In the genomic region with DNA sequence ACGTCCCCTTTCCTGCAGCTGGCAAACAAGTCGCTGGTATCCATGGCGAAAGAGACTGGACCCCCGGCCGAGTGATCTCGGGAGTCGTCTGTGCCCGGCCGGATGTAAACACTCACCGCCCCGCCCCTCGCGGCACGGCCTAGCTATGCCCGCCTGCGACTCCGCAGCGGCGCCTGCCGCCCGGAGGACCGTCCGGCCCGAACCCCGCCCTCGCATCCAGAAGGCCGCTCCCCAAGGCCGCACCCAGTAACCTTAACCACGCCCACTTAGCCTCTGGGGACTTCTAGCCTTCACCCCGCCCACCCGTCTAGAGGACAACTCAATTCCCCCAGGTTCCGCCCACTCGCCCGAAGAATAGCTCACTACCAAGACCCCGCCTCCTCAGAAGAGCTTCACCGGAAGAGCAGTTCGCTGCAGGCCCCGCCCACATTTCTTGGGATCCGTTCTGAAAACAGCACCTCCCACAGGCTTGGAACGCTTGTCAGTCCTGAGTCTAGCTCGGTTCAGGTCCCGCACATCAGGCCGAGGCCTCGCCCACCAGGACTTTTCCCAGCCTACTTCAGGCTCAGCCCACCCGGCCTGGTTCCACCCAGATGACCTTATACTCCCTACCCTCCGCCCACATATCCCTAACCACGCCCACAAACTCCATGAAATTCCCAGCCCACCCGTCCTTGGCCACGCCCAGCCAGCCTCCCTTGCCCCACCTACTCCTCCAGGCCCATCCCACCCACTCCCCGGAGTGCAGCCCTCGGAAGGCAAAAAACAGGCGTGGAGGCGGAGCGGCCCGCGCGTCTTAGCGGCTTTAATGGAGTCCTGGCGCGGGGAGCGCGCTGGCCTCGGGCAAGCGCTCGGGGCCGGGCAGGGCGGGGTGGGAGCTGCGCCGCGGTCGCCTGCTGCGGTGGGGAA, we compare ENCODE assay signal across 8 mouse cellular contexts. TPM values are rescaled to one million over a fixed set of nuclear protein-coding genes. Genes with fewer than 3 reads are reported as not detected.
DNase-seq lines count a peak whose midpoint lies in the region; ATAC-seq lines count a peak whose summit lies in the region.

A gene (minus strand): TSS at position 204 of the 909 bp plus-strand sequence.

- peak; percentile 99 to 100 for DNase-seq in B cell, adult 2 months
- DNase-seq in brain, adult 2 months (ENCODE audit: low read depth, low spot score): peak; percentile 99
- DNase-seq in heart, embryonic 10.5 days (ENCODE audit: low spot score): peak; percentile 100
- DNase-seq in liver: peak; percentile 100
- DNase-seq in spleen, postnatal 4 days (ENCODE audit: low spot score in 2 of 2): peak; percentile 98 to 99

- peak within 1 kb of the TSS; percentile 83 for H3K9ac ChIP-seq in kidney, embryonic 15.5 days

- no peaks in the 10 kb centered on the region for H3K9me3 ChIP-seq in heart, embryonic 10.5 days
- H3K9me3 ChIP-seq in kidney, embryonic 15.5 days (replicated peaks): no peaks in the 10 kb centered on the region

- peaks cover 25% of the 10 kb centered on the region for H3K36me3 ChIP-seq in heart, embryonic 10.5 days
- peaks cover 25% of the 10 kb centered on the region for H3K36me3 ChIP-seq in kidney, embryonic 15.5 days

- under 1% methylated on average over 72 of the region's 72 CpGs for WGBS in heart, embryonic 10.5 days
- under 1% methylated on average over 72 of the region's 72 CpGs for WGBS in kidney, embryonic 15.5 days

- H3K4me3 ChIP-seq in heart, embryonic 10.5 days: peak within 1 kb of the TSS; percentile 78
- H3K4me3 ChIP-seq in kidney, embryonic 15.5 days (replicated peaks): peak within 1 kb of the TSS; percentile 95

- H3K4me2 ChIP-seq in kidney, embryonic 15.5 days: peak within 1 kb of the TSS; percentile 82

- peaks cover 30% of the 10 kb centered on the region for H3K4me1 ChIP-seq in heart, embryonic 10.5 days
- H3K4me1 ChIP-seq in kidney, embryonic 15.5 days: peaks cover 19% of the 10 kb centered on the region

- H3K27me3 ChIP-seq in heart, embryonic 10.5 days (ENCODE audit: insufficient read depth, poor library complexity, severe bottlenecking): no peaks in the 10 kb centered on the region
- H3K27me3 ChIP-seq in kidney, embryonic 15.5 days: no peaks in the 10 kb centered on the region

- peak; percentile 76 for ATAC-seq in erythroblast, adult 5-6 weeks (replicated peaks; ENCODE audit: low FRiP score, poor library complexity, severe bottlenecking)
- peak; percentile 96 for ATAC-seq in kidney, embryonic 15.5 days (replicated peaks; ENCODE audit: low FRiP score)
- peak; percentile 79 for ATAC-seq in monocyte, adult 5-6 weeks (replicated peaks; ENCODE audit: insufficient number of reproducible peaks, low FRiP score, low TSS enrichment, poor library complexity, severe bottlenecking)

- peak within 1 kb of the TSS; percentile 93 for H3K27ac ChIP-seq in heart, embryonic 10.5 days
- peak within 1 kb of the TSS; percentile 93 for H3K27ac ChIP-seq in kidney, embryonic 15.5 days

RNA-seq across cellular contexts. Expression of the gene that starts here (rescaled TPM):
- 78.6 and 90.1 TPM in 2 replicates for total RNA-seq in erythroblast, adult 5-6 weeks (2015; ENCODE audit: low replicate concordance)
- 218 and 344 TPM in 2 replicates for total RNA-seq in erythroblast, adult 5-6 weeks (2017; ENCODE audit: low replicate concordance)
- 20.9 and 23.5 TPM in 2 replicates for polyA plus RNA-seq in heart, embryonic 10.5 days (2016; fragmentation: Nextera tagmentation; extraction: Ambion mirVana)
- polyA plus RNA-seq in kidney, embryonic 15.5 days (2015; fragmentation: Nextera tagmentation; extraction: Ambion mirVana): 32.4 and 35.4 TPM in 2 replicates
- total RNA-seq in monocyte, adult 5-6 weeks (2017): 32.9 to 52.6 TPM (median 51.6 TPM) in 3 replicates

Comparison
In these comparisons a context has a peak if more than half of its experiments do, and no peak if none do; other contexts are left out.
1. Peak in every context shown above with its lines: DNase-seq, ATAC-seq, H3K4me3 ChIP-seq and H3K27ac ChIP-seq.